Mouse (Mus musculus) midbrain, embryonic 15.5 days (tissue): ENCODE measurements around the gene C1galt1c1. TPM values are rescaled to one million over a fixed set of nuclear protein-coding genes. Genes with fewer than 3 reads are reported as not detected.

Experiments used
- ATAC-seq: fragments of 200-750 bp; cut with Nextera tagmentation; replicated peaks from 2 replicates; pipeline ENCODE4 v1.8.0; 2017; ENCODE audit warnings: moderate TSS enrichment
- H3K27ac ChIP-seq: fragments of 300-500 bp; sonication (generic); 2 replicates; pipeline ENCODE4 v1.5.1; 2015; ENCODE audit warnings: mild to moderate bottlenecking, inconsistent platforms
- H3K27me3 ChIP-seq: fragments of 300-500 bp; sonication (generic); replicated peaks from 2 replicates; pipeline ENCODE4 v1.6.1; 2015; ENCODE audit warnings: inconsistent platforms
- H3K36me3 ChIP-seq: fragments of 300-500 bp; sonication (generic); replicated peaks from 2 replicates; pipeline ENCODE4 v1.6.1; 2015; ENCODE audit warnings: inconsistent platforms
- H3K4me1 ChIP-seq: fragments of 300-500 bp; sonication (generic); 2 replicates; pipeline ENCODE4 v1.6.1; 2015; ENCODE audit warnings: inconsistent platforms
- H3K4me2 ChIP-seq: fragments of 300-500 bp; sonication (generic); 2 replicates; pipeline ENCODE4 v1.6.1; 2015; ENCODE audit warnings: inconsistent platforms, mild to moderate bottlenecking, moderate library complexity
- H3K4me3 ChIP-seq: fragments of 300-500 bp; sonication (generic); 2 replicates; pipeline ENCODE4 v1.5.1; 2015; ENCODE audit warnings: mild to moderate bottlenecking, inconsistent platforms
- H3K9ac ChIP-seq: fragments of 300-500 bp; sonication (generic); 2 replicates; pipeline ENCODE4 v1.6.1; 2015; ENCODE audit warnings: mild to moderate bottlenecking, inconsistent platforms
- H3K9me3 ChIP-seq: fragments of 300-500 bp; sonication (generic); 2 replicates; pipeline ENCODE4 v1.6.1; 2016; ENCODE audit warnings: inconsistent platforms
- WGBS: fragments of 180-500 bp; shearing (Covaris S2); methylation state at CpG from one replicate; pipeline ENCODE4 v1.1.7; 2015; ENCODE audit warnings: mixed read lengths; 5-methylcytosine and 5-hydroxymethylcytosine counted together
- polyA plus RNA-seq: library from polyadenylated mRNA; unstranded; fragments of >200 nt; fragmentation: Nextera tagmentation; extraction: Ambion mirVana; gene quantifications from 2 replicates; pipeline ENCODE4 v1.2.1, GENCODE M21; 2015

C1galt1c1 gene
- polyA plus RNA-seq, 1 experiment from 2014 or later = 25.4 TPM

- peak within 1 kb of the TSS; percentile 53 for H3K4me2 ChIP-seq
- peak within 1 kb of the TSS; percentile 54 for H3K9ac ChIP-seq
- no peaks in the 10 kb centered on the region for H3K4me1 ChIP-seq
- peak within 1 kb of the TSS; percentile 48 for H3K4me3 ChIP-seq
- H3K36me3 ChIP-seq = no peaks in the 10 kb centered on the region
- WGBS = 24% methylated on average over 26 of the region's 26 CpGs
- H3K9me3 ChIP-seq = no peaks in the 10 kb centered on the region
- H3K27ac ChIP-seq = peak within 1 kb of the TSS; percentile 86
- ATAC-seq = peak; percentile 94
- H3K27me3 ChIP-seq = no peaks in the 10 kb centered on the region
These were observed 34.5 kb downstream of the C1galt1c1 start, which contains the start of gene Mcts1 for GRCm38 (mm10) chrX:38600177-38600994. TSS of gene Mcts1 (plus strand) at chrX:38600578.

GRCm38 (mm10) chrX:38593180-38593889, 41.6 kb downstream of the C1galt1c1 start:
- no peaks in the 10 kb centered on the region for H3K9me3 ChIP-seq
- H3K36me3 ChIP-seq = no peaks in the 10 kb centered on the region
- H3K4me3 ChIP-seq = no peak overlapping the region
- no peak overlapping the region for H3K9ac ChIP-seq
- H3K4me1 ChIP-seq = no peaks in the 10 kb centered on the region
- WGBS = 69% methylated on average over 5 of the region's 5 CpGs
- no peak overlapping the region for H3K4me2 ChIP-seq
- H3K27me3 ChIP-seq = no peaks in the 10 kb centered on the region
- ATAC-seq = no peak
- no peak overlapping the region for H3K27ac ChIP-seq

DNA sequence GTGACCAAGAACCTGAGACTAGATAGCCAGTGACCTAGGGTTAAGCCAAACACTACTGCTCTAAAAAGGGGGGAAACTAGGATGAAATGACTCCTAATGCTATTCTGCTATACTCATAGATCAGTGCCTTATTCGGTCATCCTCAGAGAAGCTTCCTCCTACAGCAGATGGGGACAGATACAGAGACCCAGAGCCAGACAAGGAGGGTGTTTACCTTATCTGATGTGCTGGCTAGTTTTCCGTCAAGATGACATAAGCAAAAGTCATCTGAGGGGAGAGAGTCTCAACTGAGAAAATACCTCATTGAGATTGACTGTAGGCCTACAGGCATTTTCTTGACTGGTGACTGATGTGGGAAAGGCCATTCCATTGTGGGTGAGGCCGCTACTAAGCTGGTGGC, 43.1 kb downstream of the C1galt1c1 start:
- H3K36me3 ChIP-seq = no peaks in the 10 kb centered on the region
- WGBS = 84% methylated on average over 3 of the region's 3 CpGs

DNA sequence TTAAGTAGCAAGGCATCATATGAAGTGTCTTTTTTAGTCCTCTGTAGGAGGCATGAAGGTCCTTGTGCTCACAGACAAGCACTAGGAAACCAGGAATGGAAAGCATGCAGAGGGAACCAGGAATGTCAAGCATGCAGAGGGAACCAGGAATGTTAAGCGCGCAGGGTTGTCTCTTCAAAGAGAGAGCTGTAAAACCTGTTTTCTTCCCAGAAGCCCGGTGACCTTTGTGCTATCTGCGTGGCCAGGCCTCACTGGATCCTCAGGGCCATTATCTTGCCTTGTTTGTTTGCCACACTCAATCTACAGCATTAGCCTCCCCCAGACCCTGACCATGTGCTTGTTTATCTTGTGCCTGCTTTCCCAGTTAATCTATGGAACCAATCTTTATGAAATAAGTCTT, 45.1 kb downstream of the C1galt1c1 start:
- H3K4me2 ChIP-seq = no peak overlapping the region
- no peak overlapping the region for H3K9ac ChIP-seq
- H3K4me1 ChIP-seq = no peaks in the 10 kb centered on the region
- no peaks in the 10 kb centered on the region for H3K27me3 ChIP-seq
- no peaks in the 10 kb centered on the region for H3K36me3 ChIP-seq
- WGBS = 52% methylated on average over 4 of the region's 4 CpGs
- ATAC-seq = no peak
- no peaks in the 10 kb centered on the region for H3K9me3 ChIP-seq
- no peak overlapping the region for H3K4me3 ChIP-seq
- H3K27ac ChIP-seq = no peak overlapping the region

More for the DNA sequence above, 43.1 kb downstream of the C1galt1c1 start:
- H3K9ac ChIP-seq = no peak overlapping the region
- H3K4me3 ChIP-seq = no peak overlapping the region
- H3K4me2 ChIP-seq = no peak overlapping the region
- H3K27me3 ChIP-seq = no peaks in the 10 kb centered on the region
- H3K27ac ChIP-seq = no peak overlapping the region
- H3K9me3 ChIP-seq = no peaks in the 10 kb centered on the region
- ATAC-seq = no peak
- H3K4me1 ChIP-seq = no peaks in the 10 kb centered on the region

DNA sequence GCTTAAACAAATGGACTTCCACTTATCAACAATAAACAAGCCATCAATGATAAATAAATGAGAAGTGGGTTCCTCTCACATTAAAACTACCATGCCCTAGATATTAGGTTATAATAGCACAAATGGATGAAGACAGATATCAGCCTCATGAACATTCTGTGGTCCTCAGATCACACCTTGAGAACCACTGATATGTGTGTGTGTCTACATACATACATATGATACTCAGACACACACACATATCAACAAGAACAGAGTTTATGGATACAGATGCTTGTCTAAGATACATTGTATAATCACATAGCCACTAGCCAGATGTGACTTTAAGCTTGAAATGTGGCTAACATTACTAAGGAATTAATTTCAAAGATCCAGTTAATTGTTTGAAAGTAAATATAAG, 51.6 kb downstream of the C1galt1c1 start:
- no peak overlapping the region for H3K27ac ChIP-seq
- H3K9ac ChIP-seq = no peak overlapping the region
- H3K4me1 ChIP-seq = no peaks in the 10 kb centered on the region
- no peak overlapping the region for H3K4me2 ChIP-seq
- no peaks in the 10 kb centered on the region for H3K36me3 ChIP-seq
- ATAC-seq = no peak
- no peaks in the 10 kb centered on the region for H3K27me3 ChIP-seq
- no peaks in the 10 kb centered on the region for H3K9me3 ChIP-seq
- no peak overlapping the region for H3K4me3 ChIP-seq

GRCm38 (mm10) chrX:38581140-38581539, 53.7 kb downstream of the C1galt1c1 start:
- Histone ChIP-seq H3K9me3 (no peaks in the 10 kb centered on the region), H3K27me3 (no peaks in the 10 kb centered on the region), H3K4me1 (no peaks in the 10 kb centered on the region), H3K4me3 (no peak overlapping the region), H3K27ac (no peak overlapping the region), H3K4me2 (no peak overlapping the region), H3K36me3 (no peaks in the 10 kb centered on the region), H3K9ac (no peak overlapping the region)
- WGBS = 93% methylated on average over 1 of the region's 1 CpGs
- ATAC-seq = no peak

Other genes with a start within 250 kb of the C1galt1c1 start
- 52.0 and 53.6 TPM in 2 replicates for gene Lamp2, start 178.6 kb downstream of the C1galt1c1 start, polyA plus RNA-seq
- 14.3 and 16.2 TPM in 2 replicates for gene Cul4b, start 58.9 kb downstream of the C1galt1c1 start, polyA plus RNA-seq
- 143 and 168 TPM in 2 replicates for gene Mcts1, start 34.5 kb downstream of the C1galt1c1 start, polyA plus RNA-seq
- gene 6030498E09Rik, start 137.6 kb upstream of the C1galt1c1 start, polyA plus RNA-seq = not detected in 2 replicates